Mouse (Mus musculus) megakaryocyte, adult 5-6 weeks (primary cell): Measurements from ENCODE around the gene Btbd35f3. TPM values are rescaled to one million over a fixed set of nuclear protein-coding genes. Genes with fewer than 3 reads are reported as not detected.
"Not testable (repeated sequence)": the region's sequence is repeated elsewhere in the genome, so short reads cannot be mapped to it uniquely, and the experiment has no call there.

Source experiments
- ATAC-seq: 2 replicates; pipeline ENCODE4 v1.8.0; 2016; ENCODE audit warnings: mild to moderate bottlenecking, inconsistent platforms; ENCODE audit not compliant: poor library complexity, severe bottlenecking
- total RNA-seq, 2 experiments: library from RNA; stranded (forward) in 1 of 2; stranded (reverse) in 1 of 2; fragments of 153-499, 151-499 nt in 1 of 2; fragments of 221-1000, 200-1000 nt in 1 of 2; gene quantifications; 2 replicates each; pipeline versions ENCODE4 v1.2.3 to v1.2.4; 2015 to 2017

Btbd35f3 gene
- total RNA-seq (2015), result not detected in 2 replicates
- total RNA-seq (2017), result not detected in 2 replicates

DNA sequence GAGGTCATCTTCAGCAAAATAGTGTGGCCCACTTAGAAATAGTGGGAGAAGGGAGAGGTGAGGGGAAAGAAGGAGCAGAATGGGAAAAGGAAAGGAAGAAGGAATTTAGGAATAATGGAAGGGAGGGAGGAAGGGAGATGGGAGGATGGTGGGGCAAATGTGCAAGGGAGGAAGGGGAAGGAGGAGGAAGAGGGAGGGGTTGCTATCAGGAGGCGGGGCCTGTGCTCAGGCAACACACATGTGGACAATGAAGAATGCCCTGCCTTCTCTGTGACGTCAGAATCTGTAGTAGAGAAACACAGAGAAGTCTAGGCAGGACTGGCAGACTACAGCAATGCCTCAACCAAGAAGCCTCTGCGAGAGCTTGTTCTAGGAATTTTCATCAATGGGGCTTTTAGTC, at the start of gene Btbd35f3:
Btbd35f3 (plus strand) TSS at position 301 of the 400 bp plus-strand sequence.
- ATAC-seq, result not testable (repeated sequence)

Other genes starting within 250 kb of the Btbd35f3 start
- gene Btbd35f16, start 80.7 kb upstream of the Btbd35f3 start, total RNA-seq (2015), result not detected in 2 replicates
- not detected in 2 replicates for gene Btbd35f16, start 80.7 kb upstream of the Btbd35f3 start, total RNA-seq (2017)
- not detected in 2 replicates for gene Btbd35f28, start 158.9 kb downstream of the Btbd35f3 start, total RNA-seq (2015)
- gene Btbd35f28, start 158.9 kb downstream of the Btbd35f3 start, total RNA-seq (2017), result not detected in 2 replicates